Mouse (Mus musculus) intestine, postnatal 0 days (tissue): ENCODE results near the gene Stmn1. TPM values are rescaled to one million over a fixed set of nuclear protein-coding genes. Genes with fewer than 3 reads are reported as not detected.
"Not testable (repeated sequence)": the region's sequence is repeated elsewhere in the genome, so short reads cannot be mapped to it uniquely, and the experiment has no call there.

ENCODE experiments used
- ATAC-seq: fragments of 200-750 bp; cut with Nextera tagmentation; 2 replicates; pipeline ENCODE4 v1.8.0; 2017; ENCODE audit warnings: mild to moderate bottlenecking, moderate TSS enrichment, moderate library complexity
- H3K27ac ChIP-seq: fragments of 300-500 bp; sonication (generic); 2 replicates; pipeline ENCODE4 v1.5.1; 2014; ENCODE audit warnings: mild to moderate bottlenecking, low read depth, low read length, moderate library complexity
- H3K27me3 ChIP-seq: fragments of 300-500 bp; sonication (generic); replicated peaks from 2 replicates; pipeline ENCODE4 v1.6.1; 2014; ENCODE audit warnings: low read length, mixed read lengths; ENCODE audit not compliant: control insufficient read depth, insufficient read depth
- H3K36me3 ChIP-seq: fragments of 300-500 bp; sonication (generic); 2 replicates; pipeline ENCODE4 v1.6.1; 2014; ENCODE audit warnings: mild to moderate bottlenecking, moderate library complexity; ENCODE audit not compliant: control insufficient read depth, insufficient read depth
- H3K4me1 ChIP-seq: fragments of 300-500 bp; sonication (generic); replicated peaks from 2 replicates; pipeline ENCODE4 v1.6.1; 2014; ENCODE audit warnings: antibody characterized with exemption, low read length, mixed read lengths; ENCODE audit not compliant: control insufficient read depth, insufficient read depth
- H3K4me2 ChIP-seq: fragments of 300-500 bp; sonication (generic); replicated peaks from 2 replicates; pipeline ENCODE4 v1.6.1; 2014; ENCODE audit warnings: low read depth, mild to moderate bottlenecking, moderate library complexity
- H3K4me3 ChIP-seq: fragments of 300-500 bp; sonication (generic); 2 replicates; pipeline ENCODE4 v1.5.1; 2014; ENCODE audit warnings: low read depth, low read length
- H3K9ac ChIP-seq: fragments of 300-500 bp; sonication (generic); 2 replicates; pipeline ENCODE4 v1.6.1; 2014; ENCODE audit warnings: mild to moderate bottlenecking, low read depth, low read length
- H3K9me3 ChIP-seq: fragments of 300-500 bp; sonication (generic); 2 replicates; pipeline ENCODE4 v1.6.1; 2016; ENCODE audit warnings: mixed run types; ENCODE audit not compliant: control insufficient read depth
- CTCF ChIP-seq: sonication (generic); IDR thresholded peaks from 2 replicates; pipeline ENCODE4 v1.5.1; 2016; ENCODE audit warnings: low read depth, mild to moderate bottlenecking, control low read depth, antibody characterized with exemption, moderate library complexity
- WGBS: fragments of 180-500 bp; shearing (Covaris S2); extraction: QIAGEN DNeasy Blood & Tissue Kit; methylation state at CpG from one replicate; pipeline ENCODE4 v1.1.7; 2014; 5-methylcytosine and 5-hydroxymethylcytosine counted together
- polyA plus RNA-seq: library from polyadenylated mRNA; unstranded; fragments of >200 nt; fragmentation: Nextera tagmentation; extraction: Ambion mirVana; gene quantifications from 2 replicates; pipeline ENCODE4 v1.2.1, GENCODE M21; 2015

The Stmn1 gene
- polyA plus RNA-seq, 1 experiment from 2014 or later: 412 TPM

DNA sequence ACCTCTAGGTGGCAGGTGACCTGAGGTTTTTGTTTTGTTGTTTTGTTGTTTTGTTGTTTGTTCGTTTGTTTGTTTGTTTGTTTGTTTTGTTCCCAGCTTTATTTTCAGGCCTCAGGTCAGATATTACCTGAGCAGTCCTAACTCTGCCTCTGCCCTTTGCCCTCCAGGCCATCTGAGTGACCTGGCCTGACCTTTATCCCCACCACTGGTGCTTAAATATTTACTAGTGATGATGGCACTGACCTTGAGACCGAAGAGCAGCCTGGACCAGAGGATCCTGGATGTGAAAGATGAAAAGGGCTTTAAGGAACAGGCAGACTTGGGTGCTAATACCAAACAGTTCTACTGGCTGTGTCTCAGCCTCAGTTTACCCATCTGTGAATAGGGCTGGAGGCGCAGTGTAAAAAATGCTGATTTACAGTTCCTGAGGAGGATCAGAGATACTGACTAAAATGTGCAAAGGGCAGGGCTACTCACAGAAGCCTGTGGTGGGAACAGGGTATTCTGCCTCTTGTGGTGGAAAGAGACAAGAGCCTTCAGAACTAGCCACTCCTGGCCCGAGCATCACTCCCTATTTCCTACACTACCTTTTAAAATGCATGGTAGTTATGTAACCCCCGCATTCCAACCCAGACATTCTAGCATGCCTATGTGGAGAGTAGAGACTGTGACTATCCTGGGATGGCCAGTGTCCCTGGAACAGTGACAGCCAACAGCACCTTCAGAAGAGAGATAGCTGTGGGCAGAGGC, 17.2 kb downstream of the Stmn1 start:
- peak; percentile 43 for TF ChIP-seq CTCF
- H3K4me3 ChIP-seq: no peak overlapping the region
- no peak overlapping the region for H3K4me2 ChIP-seq
- H3K27me3 ChIP-seq: no peaks in the 10 kb centered on the region
- H3K36me3 ChIP-seq: no peaks in the 10 kb centered on the region
- no peak overlapping the region for H3K9ac ChIP-seq
- ATAC-seq: no peak
- H3K9me3 ChIP-seq: no peaks in the 10 kb centered on the region
- 80% methylated on average over 5 of the region's 5 CpGs for WGBS
- no peaks in the 10 kb centered on the region; the same call in 1 of the 2 replicates for H3K4me1 ChIP-seq
- H3K27ac ChIP-seq: no peak overlapping the region

DNA sequence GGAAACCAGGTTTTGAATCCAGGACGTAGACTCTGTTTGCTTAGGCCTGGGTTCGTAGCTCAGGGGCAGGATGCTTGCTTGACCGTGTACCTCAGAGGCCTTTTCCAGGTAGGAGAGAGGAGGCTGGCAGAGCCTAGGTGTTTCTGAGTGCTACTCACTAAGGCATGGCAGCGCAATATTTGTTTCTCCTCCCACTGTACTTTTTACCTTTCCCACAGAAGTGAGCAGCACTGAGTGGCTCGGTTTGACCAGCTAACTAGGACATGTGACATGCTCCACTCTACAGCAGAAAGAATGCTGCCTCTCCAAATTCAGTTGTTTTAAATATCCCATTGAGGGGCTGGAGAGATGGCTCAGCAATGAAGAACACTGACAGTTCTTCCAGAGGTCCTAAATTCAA, 20.1 kb downstream of the Stmn1 start:
- Histone ChIP-seq H3K4me1 (0 out of 2 replicates have a peak, but pooled peaks cover 6% of the 10 kb centered on the region), H3K27me3 (no peaks in the 10 kb centered on the region), H3K9ac (no peak overlapping the region), H3K36me3 (no peaks in the 10 kb centered on the region), H3K4me3 (no peak overlapping the region), H3K27ac (no peak overlapping the region), H3K4me2 (no peak overlapping the region), H3K9me3 (no peaks in the 10 kb centered on the region)
- TF ChIP-seq CTCF: no peak
- 84% methylated on average over 5 of the region's 5 CpGs for WGBS
- no peak for ATAC-seq

DNA sequence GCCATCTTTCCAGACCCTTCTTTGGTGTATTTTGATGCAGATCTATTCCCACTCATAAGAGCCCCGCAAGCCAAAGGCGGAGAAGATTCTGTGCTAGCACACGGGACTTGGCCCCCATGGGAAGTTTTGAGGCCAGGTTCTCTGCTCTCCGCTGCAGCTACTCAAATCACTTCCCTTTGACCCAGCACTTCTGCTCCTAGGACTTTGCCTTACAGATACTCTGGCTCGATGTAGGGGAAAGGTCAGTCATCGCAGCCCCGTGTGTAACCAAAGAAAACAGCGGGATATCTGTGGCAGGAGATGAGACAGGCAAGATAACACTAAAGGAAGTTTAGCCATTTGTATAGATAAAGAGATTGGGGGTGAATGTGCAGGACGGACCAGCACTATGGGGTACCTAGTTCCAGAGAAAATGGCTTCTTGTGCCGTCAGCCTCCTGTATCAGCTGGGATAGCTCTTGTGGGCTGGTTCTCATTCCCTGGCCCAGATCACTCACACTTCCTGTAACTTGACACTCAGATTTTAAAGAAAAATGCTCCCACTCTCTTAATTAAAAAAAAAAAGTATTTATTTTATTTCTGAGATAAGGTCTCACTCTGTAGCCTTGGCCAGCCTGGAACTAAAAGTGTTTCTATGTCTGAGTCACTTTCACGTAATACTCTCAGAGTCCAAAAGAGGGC, 22.0 kb downstream of the Stmn1 start:
- Histone ChIP-seq H3K9ac (no peak overlapping the region), H3K4me1 (peaks cover 14% of the 10 kb centered on the region; the same call in 1 of the 2 replicates), H3K36me3 (no peaks in the 10 kb centered on the region), H3K4me2 (no peak overlapping the region), H3K9me3 (no peaks in the 10 kb centered on the region), H3K27me3 (no peaks in the 10 kb centered on the region), H3K4me3 (no peak overlapping the region), H3K27ac (peak overlapping the region; percentile 79)
- TF ChIP-seq CTCF: no peak
- peak; percentile 31; the same call in 1 of the 2 replicates for ATAC-seq
- 45% methylated on average over 11 of the region's 11 CpGs for WGBS

DNA sequence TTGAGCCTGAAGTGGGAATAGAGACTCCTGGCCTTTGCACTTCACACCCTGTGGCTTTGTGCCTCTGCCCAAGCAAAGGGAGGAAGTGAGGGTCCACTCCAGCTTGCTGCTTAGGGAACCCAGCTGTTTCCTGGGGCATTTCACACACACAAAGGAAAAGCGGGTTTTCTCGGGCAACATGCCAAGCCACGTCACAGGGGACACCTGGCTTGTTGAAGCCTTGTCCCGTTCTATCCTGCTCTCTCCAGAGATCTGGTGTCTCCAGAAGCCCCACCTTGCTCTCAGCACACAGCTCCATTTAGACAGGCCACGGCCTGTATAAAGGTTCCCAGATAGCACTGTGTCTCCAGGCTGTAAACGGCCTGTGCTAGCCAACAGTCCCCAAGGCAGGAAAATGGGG, 23.6 kb downstream of the Stmn1 start:
- Histone ChIP-seq H3K4me3 (no peak overlapping the region), H3K36me3 (no peaks in the 10 kb centered on the region), H3K9me3 (no peaks in the 10 kb centered on the region), H3K4me1 (peaks cover 18% of the 10 kb centered on the region; the same call in 1 of the 2 replicates), H3K27ac (peak overlapping the region; percentile 68), H3K4me2 (no peak overlapping the region), H3K9ac (no peak overlapping the region), H3K27me3 (no peaks in the 10 kb centered on the region)
- 44% methylated on average over 6 of the region's 6 CpGs for WGBS
- ATAC-seq: peak; percentile 47
- TF ChIP-seq CTCF: no peak

DNA sequence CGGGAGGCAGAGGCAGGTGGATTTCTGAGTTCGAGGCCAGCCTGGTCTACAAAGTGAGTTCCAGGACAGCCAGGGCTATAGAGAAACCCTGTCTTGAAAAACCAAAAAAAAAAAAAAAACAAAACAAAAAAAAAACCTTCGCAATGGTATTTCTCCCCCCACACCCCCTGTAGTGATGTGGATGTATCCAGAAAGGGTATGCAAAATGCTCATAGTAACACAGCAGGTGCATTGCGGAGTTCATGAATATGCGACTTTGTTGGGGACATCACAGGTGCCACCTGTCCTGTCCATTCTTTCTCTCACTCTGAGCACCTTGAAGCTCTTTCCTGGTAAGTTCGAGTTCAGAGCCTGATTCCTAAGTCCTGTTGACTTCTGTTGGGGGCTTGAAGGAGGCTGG, 26.0 kb downstream of the Stmn1 start:
- not testable (repeated sequence) for H3K9me3 ChIP-seq, H3K4me3 ChIP-seq, H3K36me3 ChIP-seq, ATAC-seq, H3K9ac ChIP-seq, H3K4me2 ChIP-seq, H3K27me3 ChIP-seq
- WGBS: 93% methylated on average over 6 of the region's 6 CpGs
- Histone ChIP-seq H3K4me1 (peaks cover 26% of the 10 kb centered on the region; the same call in 1 of the 2 replicates), H3K27ac (peak overlapping the region; percentile 85; the same call in 1 of the 2 replicates)

DNA sequence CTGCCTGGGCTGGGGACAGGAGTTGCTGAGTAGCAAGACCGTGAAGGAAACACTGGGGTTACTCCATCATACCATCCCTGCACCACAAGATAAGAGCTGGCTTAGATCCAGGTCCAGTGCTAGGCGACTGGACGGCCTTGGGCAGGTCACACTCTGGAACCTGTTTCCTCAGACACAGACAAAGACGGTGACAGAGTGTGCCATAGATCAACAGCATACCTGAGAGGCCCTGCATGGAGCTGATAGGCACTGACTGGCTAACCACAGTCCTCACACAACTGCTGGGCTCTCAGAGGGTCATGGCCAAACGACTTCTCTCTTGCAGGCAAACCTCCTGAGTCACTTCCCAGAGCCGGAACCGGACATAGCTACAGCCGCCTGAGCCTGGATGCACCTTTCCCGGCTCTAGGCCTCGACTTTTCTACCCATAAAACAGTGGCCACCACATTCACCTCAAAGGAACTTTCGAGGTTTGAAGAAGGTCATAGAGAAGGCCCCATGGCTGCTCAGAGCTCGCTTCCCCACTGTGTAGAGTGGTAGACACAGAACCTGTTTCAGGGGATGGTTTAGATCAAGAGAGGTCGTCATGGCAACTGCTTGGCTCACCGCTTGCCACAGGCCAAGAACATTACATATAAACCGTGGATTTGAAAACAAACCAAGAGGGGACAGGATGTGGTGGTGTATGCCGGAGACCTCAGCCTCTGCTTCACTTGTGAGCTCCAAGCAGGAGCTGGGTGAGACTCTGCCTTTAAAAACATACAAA, 26.8 kb downstream of the Stmn1 start:
- H3K4me2 ChIP-seq: no peak overlapping the region
- H3K4me1 ChIP-seq: peaks cover 26% of the 10 kb centered on the region; the same call in 1 of the 2 replicates
- H3K9me3 ChIP-seq: no peaks in the 10 kb centered on the region
- no peak overlapping the region for H3K4me3 ChIP-seq
- H3K27ac ChIP-seq: peak overlapping the region; percentile 85
- peak; percentile 56 for ATAC-seq
- 38% methylated on average over 16 of the region's 16 CpGs for WGBS
- H3K9ac ChIP-seq: no peak overlapping the region
- H3K27me3 ChIP-seq: no peaks in the 10 kb centered on the region
- no peaks in the 10 kb centered on the region for H3K36me3 ChIP-seq
- no peak for TF ChIP-seq CTCF
